Mouse (Mus musculus) lung, postnatal 0 days (tissue): ENCODE data around the gene Gramd2. TPM values are rescaled to one million over a fixed set of nuclear protein-coding genes. Genes with fewer than 3 reads are reported as not detected.

ENCODE experiments used
- ATAC-seq: fragments of 200-750 bp; cut with Nextera tagmentation; 2 replicates; pipeline ENCODE4 v1.8.0; 2017; ENCODE audit warnings: moderate library complexity
- DNase-seq: peaks from one replicate; pipeline ENCODE4 v3.0.0-alpha.2; 2016; ENCODE audit warnings: low spot score
- H3K27ac ChIP-seq: fragments of 300-500 bp; sonication (generic); 2 replicates; pipeline ENCODE4 v1.5.1; 2014; ENCODE audit warnings: antibody characterized with exemption, mild to moderate bottlenecking, low read length, mixed read lengths
- H3K27me3 ChIP-seq: fragments of 300-500 bp; sonication (generic); replicated peaks from 2 replicates; pipeline ENCODE4 v1.6.1; 2014; ENCODE audit warnings: low read length, mixed read lengths; ENCODE audit not compliant: insufficient read depth
- H3K36me3 ChIP-seq: fragments of 300-500 bp; sonication (generic); 2 replicates; pipeline ENCODE4 v1.6.1; 2014; ENCODE audit warnings: low read length, mixed read lengths; ENCODE audit not compliant: insufficient read depth
- H3K4me1 ChIP-seq: fragments of 300-500 bp; sonication (generic); 2 replicates; pipeline ENCODE4 v1.6.1; 2014; ENCODE audit warnings: antibody characterized with exemption, low read depth, low read length, mixed read lengths; ENCODE audit not compliant: insufficient read depth
- H3K4me2 ChIP-seq: fragments of 300-500 bp; sonication (generic); replicated peaks from 2 replicates; pipeline ENCODE4 v1.6.1; 2014; ENCODE audit warnings: low read depth, mild to moderate bottlenecking, low read length, moderate library complexity, mixed read lengths
- H3K4me3 ChIP-seq: fragments of 300-500 bp; sonication (generic); 2 replicates; pipeline ENCODE4 v1.5.1; 2014; ENCODE audit warnings: low read depth, low read length
- H3K9ac ChIP-seq: fragments of 300-500 bp; sonication (generic); replicated peaks from 2 replicates; pipeline ENCODE4 v1.6.1; 2014; ENCODE audit warnings: low read depth, mild to moderate bottlenecking
- H3K9me3 ChIP-seq: fragments of 300-500 bp; sonication (generic); 2 replicates; pipeline ENCODE4 v1.6.1; 2016; ENCODE audit warnings: low read length, mixed read lengths
- CTCF ChIP-seq: IDR thresholded peaks from 2 replicates; pipeline ENCODE4 v1.5.1; 2016; ENCODE audit warnings: antibody characterized with exemption, mild to moderate bottlenecking
- EP300 ChIP-seq: IDR thresholded peaks from 2 replicates; pipeline ENCODE4 v1.6.1; 2016; ENCODE audit warnings: antibody characterized with exemption, mild to moderate bottlenecking, control low read depth
- WGBS: fragments of 180-500 bp; shearing (Covaris S2); extraction: QIAGEN DNeasy Blood & Tissue Kit; methylation state at CpG from one replicate; pipeline ENCODE4 v1.1.7; 2014; 5-methylcytosine and 5-hydroxymethylcytosine counted together
- polyA plus RNA-seq: library from polyadenylated mRNA; unstranded; fragments of >200 nt; fragmentation: Nextera tagmentation; extraction: Ambion mirVana; gene quantifications from 2 replicates; pipeline ENCODE4 v1.2.1, GENCODE M21; 2015

Gene Gramd2
- polyA plus RNA-seq, 1 experiment from 2014 or later = 95.2 TPM

DNA sequence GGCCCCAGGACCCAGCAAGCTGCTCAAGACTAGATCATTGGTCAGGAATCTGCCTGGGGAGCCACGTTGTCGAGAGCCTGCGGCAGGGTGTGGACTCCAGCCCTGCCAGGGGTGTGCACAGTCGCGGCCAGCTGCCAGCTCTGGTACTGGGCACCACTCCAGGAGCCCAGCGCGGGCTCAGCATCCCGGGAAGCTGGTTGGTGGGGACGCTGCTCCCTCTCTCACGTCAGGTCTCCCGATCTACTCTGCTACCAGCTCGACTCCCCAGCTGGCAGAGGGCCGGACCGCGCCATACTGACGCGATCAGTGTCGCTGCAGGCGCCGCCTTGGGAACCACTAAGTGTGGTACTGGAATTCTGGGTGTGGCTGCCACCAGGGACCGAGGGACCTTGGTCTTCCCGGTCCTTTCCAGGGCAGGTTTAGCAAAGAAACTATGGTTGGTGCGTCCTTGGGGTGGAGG, 11.7 kb downstream of the Gramd2 start:
- peak; percentile 97 for DNase-seq
- Histone ChIP-seq H3K4me1 (peaks cover 4% of the 10 kb centered on the region; the same call in 1 of the 2 replicates), H3K9ac (no peak overlapping the region), H3K4me2 (peak overlapping the region; percentile 37), H3K9me3 (no peaks in the 10 kb centered on the region), H3K27me3 (no peaks in the 10 kb centered on the region), H3K4me3 (no peak overlapping the region), H3K27ac (peak overlapping the region; percentile 91), H3K36me3 (no peaks in the 10 kb centered on the region)
- TF ChIP-seq EP300 (peak; percentile 95), CTCF (no peak; the same call in 1 of the 2 replicates)
- ATAC-seq = peak; percentile 85
- 2% methylated on average over 23 of the region's 23 CpGs for WGBS

DNA sequence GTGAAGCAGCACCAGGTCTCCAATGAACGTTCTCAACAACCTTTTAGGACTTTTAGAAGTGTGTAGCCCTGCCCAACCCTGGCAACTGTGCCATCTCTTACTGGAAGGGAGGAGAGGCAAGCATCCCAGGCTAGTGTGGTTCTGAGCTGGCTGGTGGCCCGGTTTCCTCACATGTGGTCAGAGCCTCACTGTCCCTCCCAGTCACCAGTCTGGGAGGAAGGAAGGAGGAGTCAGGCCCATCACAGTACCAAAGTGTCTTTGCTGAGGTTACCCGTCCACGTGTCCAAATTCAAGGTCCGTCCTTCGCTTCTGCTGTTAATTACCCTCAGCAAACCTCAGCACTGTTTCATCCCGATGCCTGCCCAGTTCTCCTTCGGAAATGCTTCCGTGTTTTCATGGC, 12.2 kb downstream of the Gramd2 start:
- DNase-seq (no peak), ATAC-seq (no peak)
- Histone ChIP-seq H3K4me1 (peaks cover 4% of the 10 kb centered on the region; the same call in 1 of the 2 replicates), H3K27ac (peak overlapping the region; percentile 91), H3K4me3 (no peak overlapping the region), H3K9ac (no peak overlapping the region), H3K9me3 (no peaks in the 10 kb centered on the region), H3K36me3 (no peaks in the 10 kb centered on the region), H3K4me2 (peak overlapping the region; percentile 37), H3K27me3 (no peaks in the 10 kb centered on the region)
- 27% methylated on average over 9 of the region's 9 CpGs for WGBS
- no peak for TF ChIP-seq CTCF
- peak; percentile 7 for TF ChIP-seq EP300

DNA sequence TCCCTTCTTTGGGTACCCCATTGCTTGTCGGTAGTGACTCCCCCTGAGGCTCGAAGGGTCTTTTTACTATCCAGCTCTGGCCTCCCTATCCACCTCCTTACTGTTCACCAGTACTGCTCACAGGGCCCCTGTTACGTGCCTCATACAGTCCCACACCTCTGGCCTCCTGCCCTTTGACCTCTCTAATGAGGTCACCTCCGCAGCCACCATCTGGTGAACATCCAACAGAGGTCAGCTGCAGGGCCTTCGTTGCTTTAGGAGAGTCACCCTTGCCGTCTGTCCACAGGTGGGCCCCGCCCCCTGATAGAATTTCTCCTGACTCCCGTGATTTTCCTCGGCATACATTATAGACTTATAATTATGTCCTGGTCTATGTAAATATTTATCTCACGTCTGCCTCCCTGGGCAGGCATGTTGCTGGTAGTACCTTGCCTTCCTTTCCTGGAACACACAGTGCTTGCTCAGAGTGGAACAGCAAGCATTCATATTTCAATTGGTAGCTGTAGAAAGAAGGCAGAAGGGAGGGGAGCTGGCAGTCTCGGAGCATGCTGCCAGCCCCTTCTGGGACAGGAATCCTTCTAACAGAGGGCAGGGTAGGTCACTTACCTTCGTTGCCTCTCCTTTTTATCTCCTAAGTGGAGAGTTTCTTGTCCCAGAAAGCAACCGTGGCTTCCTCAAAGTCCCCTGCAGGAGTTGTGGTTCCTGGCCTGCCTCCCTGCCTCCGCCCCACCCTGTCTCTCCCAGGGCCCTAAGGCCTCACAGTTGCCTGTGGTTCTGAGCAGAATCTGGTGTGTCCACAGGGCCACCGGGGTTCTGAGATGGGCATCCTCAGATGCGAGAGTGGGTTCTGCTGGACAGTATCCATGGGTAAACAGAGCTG, 14.9 kb downstream of the Gramd2 start:
- ATAC-seq (peak; percentile 42), DNase-seq (peak; percentile 83)
- no peaks in the 10 kb centered on the region for H3K27me3 ChIP-seq
- H3K36me3 ChIP-seq = no peaks in the 10 kb centered on the region
- 36% methylated on average over 16 of the region's 16 CpGs for WGBS
- no peaks in the 10 kb centered on the region for H3K9me3 ChIP-seq
- no peak overlapping the region for H3K4me3 ChIP-seq
- no peak overlapping the region for H3K4me2 ChIP-seq
- peak overlapping the region; percentile 91 for H3K27ac ChIP-seq
- TF ChIP-seq CTCF = no peak
- peak; percentile 100 for TF ChIP-seq EP300
- peaks cover 4% of the 10 kb centered on the region; the same call in 1 of the 2 replicates for H3K4me1 ChIP-seq
- no peak overlapping the region for H3K9ac ChIP-seq

DNA sequence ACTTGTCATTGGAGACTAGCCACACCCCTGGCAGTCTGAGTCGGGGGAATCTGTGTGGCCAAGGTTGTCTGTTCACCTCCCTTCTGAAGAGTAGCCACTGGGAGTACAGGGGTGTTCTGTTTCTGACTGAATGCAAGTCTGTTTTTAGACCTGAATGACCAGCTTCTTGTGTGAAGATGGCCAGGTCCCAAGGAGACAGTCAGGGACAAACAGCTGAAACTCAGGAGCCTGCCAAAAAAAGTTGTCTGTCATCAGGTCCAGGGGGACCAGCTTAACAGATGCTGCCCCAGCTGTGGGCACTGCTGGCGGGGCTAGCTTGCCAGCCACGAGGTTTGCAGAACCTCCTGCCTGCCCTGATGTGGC, 15.5 kb downstream of the Gramd2 start:
- Histone ChIP-seq H3K4me3 (no peak overlapping the region), H3K9ac (no peak overlapping the region), H3K36me3 (no peaks in the 10 kb centered on the region), H3K4me1 (peaks cover 4% of the 10 kb centered on the region; the same call in 1 of the 2 replicates), H3K27me3 (no peaks in the 10 kb centered on the region), H3K9me3 (no peaks in the 10 kb centered on the region), H3K27ac (peak overlapping the region; percentile 91), H3K4me2 (no peak overlapping the region)
- TF ChIP-seq EP300 (no peak), CTCF (no peak)
- ATAC-seq = no peak
- 38% methylated on average over 3 of the region's 3 CpGs for WGBS
- DNase-seq = no peak

DNA sequence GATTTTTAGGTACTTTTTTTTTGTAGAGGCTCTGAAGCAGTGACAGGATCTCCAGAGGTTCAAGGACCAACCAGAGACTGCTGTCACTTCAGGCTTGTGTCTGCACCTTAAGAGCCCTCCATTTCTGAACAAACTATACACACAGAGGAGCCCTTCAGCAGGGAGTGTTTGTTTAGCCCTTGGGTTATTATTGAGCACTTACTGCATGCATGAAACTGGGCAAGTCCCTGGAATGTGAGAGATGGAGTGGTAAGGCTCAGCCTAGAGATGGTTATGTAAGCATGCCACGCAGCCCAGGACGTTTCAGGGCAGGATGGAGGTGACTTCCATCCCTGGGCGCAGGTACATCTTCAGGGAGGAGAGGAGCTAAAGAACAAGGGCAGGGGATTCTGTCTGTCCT, 16.4 kb downstream of the Gramd2 start:
- no peak overlapping the region for H3K4me2 ChIP-seq
- H3K9me3 ChIP-seq = no peaks in the 10 kb centered on the region
- 50% methylated on average over 3 of the region's 3 CpGs for WGBS
- H3K4me3 ChIP-seq = no peak overlapping the region
- no peak overlapping the region for H3K9ac ChIP-seq
- TF ChIP-seq EP300 (peak; percentile 100), CTCF (no peak)
- peaks cover 4% of the 10 kb centered on the region; the same call in 1 of the 2 replicates for H3K4me1 ChIP-seq
- H3K27ac ChIP-seq = peak overlapping the region; percentile 91
- no peaks in the 10 kb centered on the region for H3K36me3 ChIP-seq
- no peaks in the 10 kb centered on the region for H3K27me3 ChIP-seq
- DNase-seq = peak; percentile 94
- peak; percentile 71 for ATAC-seq

DNA sequence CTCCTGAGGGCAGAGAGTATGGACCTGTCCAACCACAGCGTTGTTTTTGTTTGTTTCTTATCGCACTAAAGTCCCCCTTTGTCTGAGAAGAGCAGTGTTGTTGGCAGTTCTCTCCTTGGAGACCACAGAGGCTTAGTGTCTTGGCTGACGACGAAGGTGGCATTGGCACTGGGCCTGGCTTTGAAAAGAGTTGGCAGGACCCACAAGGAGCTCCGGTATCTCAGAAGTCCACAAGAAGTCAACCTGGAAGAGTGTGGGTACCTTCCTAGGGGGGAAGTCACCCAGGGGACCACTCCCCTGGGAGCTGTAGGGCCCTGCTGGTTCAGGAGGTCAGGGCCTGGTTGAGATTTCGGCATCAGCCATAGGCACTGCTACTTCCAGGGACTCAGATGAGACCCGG, 21.1 kb downstream of the Gramd2 start:
- Histone ChIP-seq H3K36me3 (no peaks in the 10 kb centered on the region), H3K4me1 (no peaks in the 10 kb centered on the region; the same call in 1 of the 2 replicates), H3K4me2 (no peak overlapping the region), H3K27ac (peak overlapping the region; percentile 54; the same call in 1 of the 2 replicates), H3K9ac (no peak overlapping the region), H3K27me3 (no peaks in the 10 kb centered on the region), H3K4me3 (no peak overlapping the region), H3K9me3 (no peaks in the 10 kb centered on the region)
- DNase-seq (no peak), ATAC-seq (no peak)
- WGBS = 54% methylated on average over 7 of the region's 7 CpGs
- TF ChIP-seq EP300 (no peak), CTCF (no peak)
